Mouse (Mus musculus): Measurements from ENCODE around the gene Wnt3a.

DNA sequence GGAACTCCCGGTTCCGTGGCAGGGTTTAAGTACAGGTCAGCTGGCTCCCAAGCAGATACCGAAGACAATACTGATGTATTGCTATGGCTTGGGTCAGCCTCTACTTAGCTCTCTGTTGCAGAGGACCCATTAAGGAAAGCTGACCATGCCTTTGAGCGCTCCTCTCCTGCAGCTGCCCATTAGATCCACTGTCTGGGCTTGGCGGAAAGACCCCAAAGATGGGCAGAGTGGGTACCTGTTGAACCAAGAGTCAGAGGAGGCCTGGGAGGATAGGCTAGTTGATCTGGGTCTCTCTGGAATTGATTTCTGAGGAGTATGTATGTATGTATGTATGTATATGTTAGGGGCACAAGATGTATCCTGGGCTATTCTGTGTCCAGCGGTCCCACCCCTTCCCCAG is 18.1 kb upstream of the Wnt3a start:
- TF ChIP-seq POLR2A (IDR thresholded peaks at IDR 0.05; ENCODE audit: low read depth, low read length) (no peak), CTCF (conservative IDR thresholded peaks at IDR 0.05; ENCODE audit: insufficient read depth, insufficient read length, low read depth, low read length) (no peak)
